Mouse (Mus musculus): ENCODE results near the gene Lmo2. TPM values are rescaled to one million over a fixed set of nuclear protein-coding genes. Genes with fewer than 3 reads are reported as not detected.
"Not testable (repeated sequence)": the region's sequence is repeated elsewhere in the genome, so short reads cannot be mapped to it uniquely, and the experiment has no call there.

The Lmo2 gene
- total and polyA plus RNA-seq, 2 experiments from 2014 or later, result 5.7 to 12.3 TPM

GRCm38 (mm10) chr2:103982250-103982649 is 24.5 kb downstream of the Lmo2 start:
- no peak overlapping the region for H3K27ac ChIP-seq (ENCODE audit: low read depth)
- H3K9me3 ChIP-seq (replicated peaks; ENCODE audit: control insufficient read depth, low read length), result no peaks in the 10 kb centered on the region
- DNase-seq (ENCODE audit: low spot score) (peak; percentile 45), ATAC-seq (ENCODE audit: insufficient read depth, low read depth) (peak; percentile 77)
- peaks cover 28% of the 10 kb centered on the region for H3K27me3 ChIP-seq (ENCODE audit: control insufficient read depth, insufficient read depth, low read length)
- no peak for TF ChIP-seq EP300 (IDR thresholded peaks at IDR 0.05; ENCODE audit: low read depth)
- TF ChIP-seq CTCF (IDR thresholded peaks at IDR 0.05; ENCODE audit: low read depth), result peak; percentile 90
- H3K4me3 ChIP-seq (ENCODE audit: low read depth, low read length), result no peak overlapping the region
- no peak overlapping the region for H3K9ac ChIP-seq (replicated peaks; ENCODE audit: low read depth, low read length)
- no peaks in the 10 kb centered on the region for H3K36me3 ChIP-seq (replicated peaks; ENCODE audit: control insufficient read depth, insufficient read depth, low read length)
- H3K4me2 ChIP-seq (ENCODE audit: low read depth, low read length), result no peak overlapping the region
- H3K4me1 ChIP-seq (ENCODE audit: control insufficient read depth, insufficient read depth), result no peaks in the 10 kb centered on the region
- 8% methylated on average over 5 of the region's 5 CpGs for WGBS

DNA sequence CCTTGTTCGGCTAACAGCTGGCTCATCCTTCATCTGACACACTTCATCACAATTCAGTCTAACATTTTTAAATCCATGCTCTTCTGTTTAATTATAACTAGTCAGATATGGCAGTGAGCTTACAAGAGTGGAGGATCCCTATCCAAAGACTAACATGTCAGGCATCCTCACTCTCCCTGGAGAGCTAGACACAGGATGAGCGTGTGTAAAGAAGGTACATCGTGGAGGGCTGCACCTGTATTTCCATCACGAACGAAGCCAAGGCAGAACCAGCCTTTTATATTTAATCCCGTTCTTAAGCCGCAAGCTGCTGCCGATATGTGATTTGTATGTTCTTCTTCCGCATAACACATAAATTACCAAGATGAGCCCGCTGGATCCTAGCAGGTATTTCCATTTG is 25.4 kb downstream of the Lmo2 start:
- H3K27me3 ChIP-seq (ENCODE audit: control insufficient read depth, insufficient read depth, low read length), result peaks cover 22% of the 10 kb centered on the region
- no peaks in the 10 kb centered on the region for H3K36me3 ChIP-seq (replicated peaks; ENCODE audit: control insufficient read depth, insufficient read depth, low read length)
- H3K9me3 ChIP-seq (replicated peaks; ENCODE audit: control insufficient read depth, low read length), result no peaks in the 10 kb centered on the region
- H3K4me2 ChIP-seq (ENCODE audit: low read depth, low read length), result no peak overlapping the region
- no peak for ATAC-seq (ENCODE audit: insufficient read depth, low read depth)
- no peak overlapping the region for H3K4me3 ChIP-seq (ENCODE audit: low read depth, low read length)
- 89% methylated on average over 10 of the region's 10 CpGs for WGBS
- no peak overlapping the region for H3K9ac ChIP-seq (replicated peaks; ENCODE audit: low read depth, low read length)
- H3K4me1 ChIP-seq (ENCODE audit: control insufficient read depth, insufficient read depth), result no peaks in the 10 kb centered on the region
- H3K27ac ChIP-seq (ENCODE audit: low read depth), result no peak overlapping the region
- DNase-seq (ENCODE audit: low spot score), result no peak
- TF ChIP-seq CTCF (IDR thresholded peaks at IDR 0.05; ENCODE audit: low read depth) (no peak), EP300 (IDR thresholded peaks at IDR 0.05; ENCODE audit: low read depth) (no peak)

DNA sequence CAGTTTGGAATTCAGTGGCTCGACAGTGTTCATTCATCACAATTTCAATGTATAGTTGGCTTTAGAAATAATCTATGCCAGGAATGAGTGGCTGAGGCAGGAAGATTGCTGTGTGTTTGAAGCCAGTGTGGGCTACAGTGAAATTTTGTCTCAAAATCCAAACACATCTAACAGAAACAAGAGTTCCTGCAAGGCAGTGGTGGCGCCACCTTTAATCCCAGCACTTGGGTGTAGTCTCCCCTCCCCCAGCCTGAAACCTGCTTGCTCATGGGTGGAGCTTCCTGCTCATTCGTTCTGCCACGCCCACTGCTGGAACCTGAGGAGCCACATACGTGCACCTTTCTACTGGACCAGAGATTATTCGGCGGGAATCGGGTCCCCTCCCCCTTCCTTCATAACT is 29.8 kb downstream of the Lmo2 start:
- not testable (repeated sequence) for DNase-seq (ENCODE audit: low spot score); H3K4me3 ChIP-seq (ENCODE audit: low read depth, low read length); ATAC-seq (ENCODE audit: insufficient read depth, low read depth); H3K9me3 ChIP-seq (replicated peaks; ENCODE audit: control insufficient read depth, low read length); H3K27ac ChIP-seq (ENCODE audit: low read depth); H3K9ac ChIP-seq (replicated peaks; ENCODE audit: low read depth, low read length); H3K36me3 ChIP-seq (replicated peaks; ENCODE audit: control insufficient read depth, insufficient read depth, low read length); H3K4me2 ChIP-seq (ENCODE audit: low read depth, low read length); H3K4me1 ChIP-seq (ENCODE audit: control insufficient read depth, insufficient read depth); H3K27me3 ChIP-seq (ENCODE audit: control insufficient read depth, insufficient read depth, low read length)
- 63% methylated on average over 6 of the region's 8 CpGs for WGBS

GRCm38 (mm10) chr2:103989724-103990123 is 31.9 kb downstream of the Lmo2 start:
- H3K36me3 ChIP-seq (replicated peaks; ENCODE audit: control insufficient read depth, insufficient read depth, low read length), result no peaks in the 10 kb centered on the region
- WGBS, result 81% methylated on average over 6 of the region's 6 CpGs

GRCm38 (mm10) chr2:103991303-103991702 is 33.5 kb downstream of the Lmo2 start:
- Histone ChIP-seq H3K4me3 (ENCODE audit: low read depth, low read length) (no peak overlapping the region), H3K4me1 (ENCODE audit: control insufficient read depth, insufficient read depth) (no peaks in the 10 kb centered on the region), H3K9ac (replicated peaks; ENCODE audit: low read depth, low read length) (no peak overlapping the region), H3K36me3 (replicated peaks; ENCODE audit: control insufficient read depth, insufficient read depth, low read length) (no peaks in the 10 kb centered on the region), H3K27ac (ENCODE audit: low read depth) (no peak overlapping the region), H3K4me2 (ENCODE audit: low read depth, low read length) (no peak overlapping the region), H3K27me3 (ENCODE audit: control insufficient read depth, insufficient read depth, low read length) (0 out of 2 replicates have a peak, but pooled peaks cover 5% of the 10 kb centered on the region), H3K9me3 (replicated peaks; ENCODE audit: control insufficient read depth, low read length) (no peaks in the 10 kb centered on the region)
- TF ChIP-seq CTCF (IDR thresholded peaks at IDR 0.05; ENCODE audit: low read depth), result no peak
- no peak for TF ChIP-seq EP300 (IDR thresholded peaks at IDR 0.05; ENCODE audit: low read depth)
- ATAC-seq (ENCODE audit: insufficient read depth, low read depth) (no peak), DNase-seq (ENCODE audit: low spot score) (no peak)

More at GRCm38 (mm10) chr2:103989724-103990123, 31.9 kb downstream of the Lmo2 start:
- Histone ChIP-seq H3K4me1 (ENCODE audit: control insufficient read depth, insufficient read depth) (no peaks in the 10 kb centered on the region), H3K27ac (ENCODE audit: low read depth) (no peak overlapping the region), H3K9me3 (replicated peaks; ENCODE audit: control insufficient read depth, low read length) (no peaks in the 10 kb centered on the region), H3K4me3 (ENCODE audit: low read depth, low read length) (no peak overlapping the region), H3K27me3 (ENCODE audit: control insufficient read depth, insufficient read depth, low read length) (peaks cover 6% of the 10 kb centered on the region; the same call in 1 of the 2 replicates), H3K9ac (replicated peaks; ENCODE audit: low read depth, low read length) (no peak overlapping the region), H3K4me2 (ENCODE audit: low read depth, low read length) (no peak overlapping the region)
- no peak for ATAC-seq (ENCODE audit: insufficient read depth, low read depth)
- no peak for DNase-seq (ENCODE audit: low spot score)
- TF ChIP-seq EP300 (IDR thresholded peaks at IDR 0.05; ENCODE audit: low read depth) (no peak), CTCF (IDR thresholded peaks at IDR 0.05; ENCODE audit: low read depth) (no peak)

- no peak for ATAC-seq (ENCODE audit: insufficient read depth, low read depth)
- no peaks in the 10 kb centered on the region for H3K4me1 ChIP-seq (ENCODE audit: control insufficient read depth, insufficient read depth)
- no peaks in the 10 kb centered on the region for H3K9me3 ChIP-seq (replicated peaks; ENCODE audit: control insufficient read depth, low read length)
- TF ChIP-seq EP300 (IDR thresholded peaks at IDR 0.05; ENCODE audit: low read depth), result no peak
- no peak for TF ChIP-seq CTCF (IDR thresholded peaks at IDR 0.05; ENCODE audit: low read depth)
- no peak overlapping the region for H3K9ac ChIP-seq (replicated peaks; ENCODE audit: low read depth, low read length)
- no peaks in the 10 kb centered on the region for H3K36me3 ChIP-seq (replicated peaks; ENCODE audit: control insufficient read depth, insufficient read depth, low read length)
- no peak overlapping the region for H3K4me2 ChIP-seq (ENCODE audit: low read depth, low read length)
- no peak overlapping the region for H3K27ac ChIP-seq (ENCODE audit: low read depth)
- no peak overlapping the region for H3K4me3 ChIP-seq (ENCODE audit: low read depth, low read length)
- 66% methylated on average over 9 of the region's 9 CpGs for WGBS
- no peak for DNase-seq (ENCODE audit: low spot score)
- 0 out of 2 replicates have a peak, but pooled peaks cover 5% of the 10 kb centered on the region for H3K27me3 ChIP-seq (ENCODE audit: control insufficient read depth, insufficient read depth, low read length)
Measured at GRCm38 (mm10) chr2:103992162-103992561, 34.4 kb downstream of the Lmo2 start.
